Mouse (Mus musculus) intestine, embryonic 15.5 days (tissue): ENCODE measurements around the gene Plin4. TPM values are rescaled to one million over a fixed set of nuclear protein-coding genes. Genes with fewer than 3 reads are reported as not detected.
A peak's percentile ranks its signal among the peaks of the same experiment; 100 is the strongest.

Experiments
- ATAC-seq: fragments of 200-750 bp; cut with Nextera tagmentation; 2 replicates; pipeline ENCODE4 v1.8.0; 2017; ENCODE audit warnings: moderate TSS enrichment, moderate library complexity
- H3K27ac ChIP-seq: fragments of 300-500 bp; sonication (generic); 2 replicates; pipeline ENCODE4 v1.5.1; 2015; ENCODE audit warnings: mild to moderate bottlenecking, inconsistent platforms
- H3K27me3 ChIP-seq: fragments of 300-500 bp; sonication (generic); replicated peaks from 2 replicates; pipeline ENCODE4 v1.6.1; 2015; ENCODE audit warnings: inconsistent platforms
- H3K36me3 ChIP-seq: fragments of 300-500 bp; sonication (generic); 2 replicates; pipeline ENCODE4 v1.6.1; 2015; ENCODE audit warnings: inconsistent platforms
- H3K4me1 ChIP-seq: fragments of 300-500 bp; sonication (generic); replicated peaks from 2 replicates; pipeline ENCODE4 v1.6.1; 2015; ENCODE audit warnings: inconsistent platforms
- H3K4me2 ChIP-seq: fragments of 300-500 bp; sonication (generic); replicated peaks from 2 replicates; pipeline ENCODE4 v1.6.1; 2015; ENCODE audit warnings: mild to moderate bottlenecking, inconsistent platforms
- H3K4me3 ChIP-seq: fragments of 300-500 bp; sonication (generic); replicated peaks from 2 replicates; pipeline ENCODE4 v1.5.1; 2015; ENCODE audit warnings: inconsistent platforms
- H3K9ac ChIP-seq: fragments of 300-500 bp; sonication (generic); 2 replicates; pipeline ENCODE4 v1.6.1; 2015; ENCODE audit warnings: inconsistent platforms
- H3K9me3 ChIP-seq: fragments of 300-500 bp; sonication (generic); 2 replicates; pipeline ENCODE4 v1.6.1; 2016; ENCODE audit warnings: inconsistent platforms
- WGBS: fragments of 180-500 bp; shearing (Covaris S2); methylation state at CpG from one replicate; pipeline ENCODE4 v1.1.7; 2015; 5-methylcytosine and 5-hydroxymethylcytosine counted together
- polyA plus RNA-seq: library from polyadenylated mRNA; unstranded; fragments of >200 nt; fragmentation: Nextera tagmentation; extraction: Ambion mirVana; gene quantifications from 2 replicates; pipeline ENCODE4 v1.2.1, GENCODE M21; 2015

The Plin4 gene
- polyA plus RNA-seq, 1 experiment from 2014 or later: 0.03 TPM

DNA sequence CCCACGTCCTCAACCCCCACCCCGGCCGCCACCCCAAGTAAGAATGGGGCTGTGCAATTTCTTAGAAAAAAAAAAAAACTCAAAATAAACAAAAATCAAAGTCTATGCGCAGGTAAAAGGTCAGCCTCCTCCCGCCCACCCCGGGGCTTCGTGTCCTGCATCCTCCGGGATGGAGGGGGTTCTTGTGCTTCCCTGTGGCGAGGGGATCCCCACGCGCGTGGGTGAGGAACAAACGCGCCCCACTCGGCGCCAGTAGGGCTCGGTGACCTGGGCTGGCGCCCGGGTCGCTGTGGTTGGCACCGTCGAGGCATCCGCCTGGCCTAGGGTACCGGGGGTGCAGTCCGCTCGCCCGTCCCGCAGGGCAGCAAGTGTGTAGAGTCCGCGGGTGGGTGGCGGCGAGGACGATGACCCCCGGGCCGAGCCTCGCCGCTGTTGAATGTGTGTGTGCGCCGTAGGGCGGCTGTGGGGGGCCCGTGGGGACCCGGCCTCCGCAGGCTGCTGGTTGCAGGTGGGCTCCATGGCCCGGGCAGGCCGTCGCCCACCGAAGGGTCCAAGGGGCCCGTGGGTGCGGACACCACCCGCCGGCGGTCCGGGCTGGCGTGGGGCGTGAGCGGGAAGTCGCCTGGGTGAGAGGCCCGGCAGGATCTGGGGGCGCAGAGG lies 14.2 kb upstream of the Plin4 start:
- Histone ChIP-seq H3K9me3 (no peaks in the 10 kb centered on the region), H3K36me3 (no peaks in the 10 kb centered on the region), H3K4me3 (peak overlapping the region; percentile 43), H3K27me3 (peaks cover 56% of the 10 kb centered on the region), H3K4me1 (peaks cover 23% of the 10 kb centered on the region), H3K9ac (peak overlapping the region; percentile 35), H3K4me2 (peak overlapping the region; percentile 93), H3K27ac (no peak overlapping the region)
- WGBS: 31% methylated on average over 59 of the region's 59 CpGs
- 0 out of 2 replicates have a peak, but pooled peaks have one; percentile 4 for ATAC-seq

DNA sequence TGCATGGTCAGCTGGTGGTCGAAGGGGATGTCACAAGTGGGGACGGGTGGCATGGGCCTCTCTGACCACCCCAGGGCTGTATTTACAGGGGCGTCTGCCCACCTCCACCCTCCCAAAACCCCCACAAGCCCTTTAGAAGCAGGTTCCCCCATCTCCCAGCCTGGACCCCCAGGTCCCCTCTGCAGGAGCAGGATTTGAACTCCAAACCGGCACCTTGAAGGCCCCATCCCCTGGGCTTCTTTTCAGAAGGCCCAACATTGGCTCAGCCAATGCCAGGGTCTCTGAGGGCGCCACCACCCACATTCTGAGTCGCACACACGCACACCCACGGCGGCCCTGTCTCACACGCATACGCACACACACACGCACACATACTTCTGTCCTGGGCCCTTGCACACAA lies 13.6 kb upstream of the Plin4 start:
- no peaks in the 10 kb centered on the region for H3K9me3 ChIP-seq
- peaks cover 59% of the 10 kb centered on the region for H3K27me3 ChIP-seq
- WGBS: 92% methylated on average over 12 of the region's 12 CpGs
- no peak overlapping the region for H3K4me3 ChIP-seq
- H3K36me3 ChIP-seq: no peaks in the 10 kb centered on the region
- ATAC-seq: no peak
- H3K4me2 ChIP-seq: no peak overlapping the region
- H3K9ac ChIP-seq: no peak overlapping the region
- peaks cover 23% of the 10 kb centered on the region for H3K4me1 ChIP-seq
- no peak overlapping the region for H3K27ac ChIP-seq

DNA sequence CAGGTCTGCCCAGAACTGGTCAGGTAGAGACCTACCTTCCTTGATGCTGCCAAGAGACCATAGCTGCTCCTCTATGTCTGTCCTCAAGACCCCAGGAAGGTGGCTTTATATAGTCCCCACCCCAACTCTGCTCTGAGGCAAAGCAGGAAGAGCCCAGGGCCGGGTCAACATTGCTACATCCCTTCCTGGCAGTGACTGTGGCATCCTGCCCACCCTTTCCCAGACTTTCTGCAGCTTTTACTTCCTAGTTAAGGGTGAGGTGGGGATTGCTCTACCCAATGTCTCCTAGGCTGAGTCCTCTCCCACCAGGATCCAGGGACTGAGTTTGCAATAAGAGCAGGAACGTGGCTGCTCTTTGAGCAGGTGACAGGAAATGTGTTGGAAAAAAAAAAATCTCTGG lies 12.2 kb upstream of the Plin4 start, which contains the start of gene Lrg1:
Gene Lrg1 (minus strand): TSS at position 176 of the 400 bp plus-strand sequence.
- Histone ChIP-seq H3K36me3 (no peaks in the 10 kb centered on the region), H3K4me3 (peak within 1 kb of the TSS; percentile 23; the same call in 1 of the 2 replicates), H3K9me3 (no peaks in the 10 kb centered on the region), H3K27ac (no peak within 1 kb of the TSS), H3K4me2 (no peak within 1 kb of the TSS; the same call in 1 of the 2 replicates), H3K9ac (no peak within 1 kb of the TSS), H3K27me3 (peaks cover 66% of the 10 kb centered on the region), H3K4me1 (peaks cover 29% of the 10 kb centered on the region)
- WGBS: 64% methylated on average over 2 of the region's 2 CpGs
- ATAC-seq: no peak

DNA sequence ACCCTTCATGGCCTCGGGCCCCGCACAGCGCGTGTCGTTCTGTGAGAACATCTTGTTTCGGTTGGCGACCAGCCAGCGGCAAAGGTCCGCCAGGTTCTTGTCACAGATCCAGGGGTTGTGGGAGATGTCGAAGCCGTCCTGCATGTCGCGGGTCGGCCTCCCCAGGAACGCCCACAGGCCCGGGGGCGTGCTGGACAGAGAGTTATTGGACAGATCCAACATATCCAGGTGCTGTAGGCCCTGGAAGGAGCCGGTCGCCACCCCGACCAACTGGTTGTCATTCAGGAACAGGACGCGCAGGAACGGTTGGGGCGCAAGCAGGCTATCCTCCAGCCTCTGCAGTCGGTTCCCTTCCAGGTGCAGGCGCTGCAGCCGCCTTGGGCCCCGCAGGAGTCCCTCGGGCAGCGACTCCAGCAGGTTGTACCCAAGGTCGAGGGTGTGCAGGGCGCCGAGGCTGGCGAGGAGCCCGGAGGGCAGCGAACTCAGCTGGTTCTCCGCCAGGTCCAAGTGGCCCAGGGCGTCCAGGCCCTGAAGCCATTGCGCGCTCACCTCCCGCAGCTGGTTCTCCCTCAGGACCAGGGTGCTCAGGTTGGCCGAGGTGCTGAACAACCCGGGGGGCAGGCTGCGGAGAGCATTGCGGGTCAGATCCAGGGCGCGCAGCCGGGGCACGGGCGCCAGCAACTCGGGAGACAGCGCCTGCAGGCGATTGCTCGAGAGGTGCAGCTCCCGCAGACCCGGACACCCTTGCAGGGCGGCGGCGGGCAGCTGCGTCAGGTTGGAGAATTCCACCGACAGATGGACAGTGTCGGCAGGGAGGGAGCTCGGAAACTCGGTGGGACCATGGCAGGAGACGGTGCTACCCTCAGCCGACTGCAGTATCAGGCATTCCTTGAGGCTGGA lies 10.6 kb upstream of the Plin4 start:
- H3K36me3 ChIP-seq: no peaks in the 10 kb centered on the region
- H3K9me3 ChIP-seq: no peaks in the 10 kb centered on the region
- H3K4me3 ChIP-seq: peak overlapping the region; percentile 23
- no peak overlapping the region for H3K9ac ChIP-seq
- peaks cover 29% of the 10 kb centered on the region for H3K4me1 ChIP-seq
- WGBS: 5% methylated on average over 66 of the region's 66 CpGs
- H3K4me2 ChIP-seq: peak overlapping the region; percentile 48
- ATAC-seq: no peak
- peaks cover 69% of the 10 kb centered on the region for H3K27me3 ChIP-seq
- H3K27ac ChIP-seq: no peak overlapping the region

DNA sequence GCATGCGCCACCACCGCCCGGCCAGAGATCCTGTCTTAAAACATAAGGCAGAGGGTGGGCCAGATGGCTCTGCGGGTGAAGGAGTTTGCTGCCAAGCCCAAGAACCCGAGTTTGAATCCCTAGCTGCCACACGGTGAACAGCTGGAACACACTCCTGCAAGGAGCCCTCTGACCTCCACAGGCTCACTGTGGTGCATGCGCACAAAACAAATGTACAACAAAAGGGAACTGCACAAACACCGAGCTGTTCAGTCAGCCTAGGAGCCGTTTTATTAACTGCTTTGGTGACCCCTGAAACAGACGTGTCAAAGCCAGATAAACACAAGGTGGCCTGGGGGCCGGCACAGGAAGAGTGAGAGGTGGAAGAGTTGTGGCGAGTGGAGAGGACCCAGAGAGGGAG lies 9.8 kb upstream of the Plin4 start:
- H3K9ac ChIP-seq: no peak overlapping the region
- no peak overlapping the region for H3K4me3 ChIP-seq
- WGBS: 32% methylated on average over 12 of the region's 12 CpGs

DNA sequence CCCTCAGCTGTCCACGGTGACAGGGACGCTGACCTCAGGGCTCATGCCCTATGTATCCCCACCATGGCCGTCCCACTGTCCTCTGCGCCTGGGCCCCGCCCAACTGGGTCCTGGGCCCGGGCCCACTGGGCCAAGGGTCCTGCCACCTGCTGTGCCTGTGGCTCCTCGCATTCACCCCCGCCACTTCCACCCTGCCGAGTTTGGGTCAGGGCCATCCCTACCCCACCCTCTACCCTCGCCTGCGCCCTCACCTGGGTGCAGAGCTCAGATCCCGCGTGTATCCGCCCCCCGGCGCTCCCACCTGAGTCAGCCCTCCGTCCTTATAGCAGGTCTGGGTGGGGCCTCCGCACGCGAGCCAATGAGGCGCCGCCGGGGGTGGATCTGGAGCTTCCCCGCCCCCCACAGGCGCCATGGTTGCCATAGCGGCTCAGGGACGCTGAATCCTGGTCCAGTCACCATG lies 7.7 kb upstream of the Plin4 start, which contains the start of gene Plin5:
Gene Plin5 (minus strand): TSS at position 346 of the 460 bp plus-strand sequence.
- Histone ChIP-seq H3K9me3 (no peaks in the 10 kb centered on the region), H3K27me3 (peaks cover 46% of the 10 kb centered on the region), H3K4me1 (peaks cover 16% of the 10 kb centered on the region), H3K4me3 (peak within 1 kb of the TSS; percentile 32), H3K9ac (peak within 1 kb of the TSS; percentile 40), H3K27ac (no peak within 1 kb of the TSS), H3K4me2 (peak within 1 kb of the TSS; percentile 71), H3K36me3 (no peaks in the 10 kb centered on the region)
- 1% methylated on average over 27 of the region's 27 CpGs for WGBS
- ATAC-seq: peak; percentile 79

More for the DNA sequence above, 9.8 kb upstream of the Plin4 start:
- H3K4me2 ChIP-seq: peak overlapping the region; percentile 48
- H3K27me3 ChIP-seq: peaks cover 65% of the 10 kb centered on the region
- no peaks in the 10 kb centered on the region for H3K36me3 ChIP-seq
- no peaks in the 10 kb centered on the region for H3K9me3 ChIP-seq
- no peak overlapping the region for H3K27ac ChIP-seq
- H3K4me1 ChIP-seq: peaks cover 24% of the 10 kb centered on the region
- no peak for ATAC-seq

DNA sequence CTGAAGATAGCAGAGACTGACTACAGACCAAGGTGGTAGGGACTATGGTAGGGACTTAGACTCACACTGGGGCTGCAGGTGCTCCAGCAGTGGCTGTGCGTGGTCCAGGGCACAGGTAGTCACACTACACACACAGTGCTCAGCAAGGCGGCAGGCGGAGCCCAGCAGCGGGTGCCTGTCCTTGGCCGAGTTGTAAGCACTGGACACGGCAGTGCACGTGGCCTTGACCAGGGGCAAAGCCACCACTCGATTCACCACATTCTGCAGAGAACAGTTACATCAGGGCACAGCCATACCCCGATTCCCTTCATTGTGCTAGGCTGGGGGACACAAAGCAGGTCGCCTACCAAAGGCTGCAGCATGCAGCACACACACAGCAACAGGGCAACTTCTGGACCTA lies 6.6 kb upstream of the Plin4 start:
- 69% methylated on average over 10 of the region's 10 CpGs for WGBS

DNA sequence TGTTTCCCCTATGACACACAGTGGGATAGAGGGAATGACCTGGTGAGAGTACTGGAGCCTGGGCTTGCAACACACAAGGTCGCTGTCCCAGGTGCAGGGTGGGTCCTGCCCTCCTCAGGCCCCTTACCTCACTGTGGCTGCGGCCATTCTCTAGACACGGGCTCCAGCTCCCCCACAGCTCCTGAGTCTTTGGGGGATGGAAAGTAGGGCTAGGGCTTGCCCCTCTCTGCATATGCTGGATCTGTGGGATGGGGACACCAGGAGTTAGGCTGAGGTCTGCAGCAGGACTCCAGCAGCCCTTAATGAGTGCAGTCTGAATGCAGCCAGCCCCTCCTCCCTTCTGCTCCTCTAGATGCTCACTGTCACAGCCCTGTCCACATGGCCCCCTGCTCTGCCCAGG lies 3.1 kb upstream of the Plin4 start:
- 67% methylated on average over 3 of the region's 3 CpGs for WGBS
- H3K4me1 ChIP-seq: peaks cover 6% of the 10 kb centered on the region
- ATAC-seq: no peak
- no peak overlapping the region for H3K27ac ChIP-seq
- H3K4me2 ChIP-seq: no peak overlapping the region
- H3K4me3 ChIP-seq: no peak overlapping the region
- H3K9ac ChIP-seq: no peak overlapping the region
- H3K9me3 ChIP-seq: no peaks in the 10 kb centered on the region
- no peaks in the 10 kb centered on the region for H3K36me3 ChIP-seq
- H3K27me3 ChIP-seq: peaks cover 10% of the 10 kb centered on the region; the same call in 1 of the 2 replicates

More for the DNA sequence above, 6.6 kb upstream of the Plin4 start:
- peaks cover 35% of the 10 kb centered on the region for H3K27me3 ChIP-seq
- no peaks in the 10 kb centered on the region for H3K9me3 ChIP-seq
- no peak overlapping the region for H3K4me2 ChIP-seq
- H3K9ac ChIP-seq: no peak overlapping the region
- no peaks in the 10 kb centered on the region for H3K36me3 ChIP-seq
- no peak for ATAC-seq
- H3K4me3 ChIP-seq: no peak overlapping the region
- H3K4me1 ChIP-seq: peaks cover 16% of the 10 kb centered on the region
- H3K27ac ChIP-seq: no peak overlapping the region

DNA sequence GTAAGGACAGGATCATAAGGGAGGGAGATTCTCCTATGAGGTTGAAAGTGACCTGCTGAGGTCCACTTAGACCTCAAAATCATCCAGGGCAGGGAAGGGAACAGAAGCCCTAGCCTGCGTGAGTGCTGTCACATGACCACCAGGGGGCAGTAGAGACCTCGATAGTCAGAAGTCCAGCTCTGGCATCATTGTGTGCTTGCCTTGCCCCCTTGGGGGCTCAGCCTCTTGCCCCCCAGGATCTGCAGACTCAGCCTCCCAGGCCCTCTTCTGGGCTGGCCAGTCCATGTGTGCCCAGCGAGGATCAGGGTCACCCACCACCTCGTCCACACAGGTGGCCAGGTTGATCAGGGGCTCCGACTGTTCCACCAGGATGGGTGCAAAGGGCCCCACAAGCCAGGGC lies 2.3 kb upstream of the Plin4 start:
- Histone ChIP-seq H3K9ac (no peak overlapping the region), H3K9me3 (no peaks in the 10 kb centered on the region), H3K27ac (no peak overlapping the region), H3K27me3 (peaks cover 4% of the 10 kb centered on the region; the same call in 1 of the 2 replicates), H3K4me1 (no peaks in the 10 kb centered on the region), H3K4me3 (no peak overlapping the region), H3K36me3 (no peaks in the 10 kb centered on the region), H3K4me2 (no peak overlapping the region)
- 55% methylated on average over 5 of the region's 5 CpGs for WGBS
- ATAC-seq: 0 out of 2 replicates have a peak, but pooled peaks have one; percentile 32

DNA sequence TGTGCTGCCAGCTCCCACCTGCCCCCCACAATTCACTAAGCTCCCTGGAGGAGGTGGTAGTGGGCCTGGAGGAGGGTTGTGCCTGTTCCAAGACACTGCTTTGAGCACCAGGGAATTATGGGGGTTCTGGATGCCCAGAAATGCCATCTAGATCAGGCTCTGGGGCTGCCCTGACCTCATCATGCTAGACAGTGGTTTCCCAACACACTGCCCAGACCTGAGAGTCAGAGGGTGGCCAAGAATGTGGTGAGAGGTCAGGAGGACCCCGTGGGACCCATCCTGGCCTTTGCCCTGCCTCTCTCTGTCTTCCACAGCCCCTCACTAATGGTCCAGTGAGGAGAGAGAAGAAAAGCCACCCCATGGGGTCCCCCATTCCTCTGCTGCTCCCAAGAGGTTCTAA lies 1.4 kb upstream of the Plin4 start:
- Histone ChIP-seq H3K4me2 (no peak overlapping the region), H3K9me3 (no peaks in the 10 kb centered on the region), H3K4me3 (no peak overlapping the region), H3K4me1 (no peaks in the 10 kb centered on the region), H3K36me3 (no peaks in the 10 kb centered on the region), H3K27ac (no peak overlapping the region), H3K27me3 (no peaks in the 10 kb centered on the region), H3K9ac (no peak overlapping the region)
- WGBS: 55% methylated on average over 1 of the region's 1 CpGs
- ATAC-seq: no peak

DNA sequence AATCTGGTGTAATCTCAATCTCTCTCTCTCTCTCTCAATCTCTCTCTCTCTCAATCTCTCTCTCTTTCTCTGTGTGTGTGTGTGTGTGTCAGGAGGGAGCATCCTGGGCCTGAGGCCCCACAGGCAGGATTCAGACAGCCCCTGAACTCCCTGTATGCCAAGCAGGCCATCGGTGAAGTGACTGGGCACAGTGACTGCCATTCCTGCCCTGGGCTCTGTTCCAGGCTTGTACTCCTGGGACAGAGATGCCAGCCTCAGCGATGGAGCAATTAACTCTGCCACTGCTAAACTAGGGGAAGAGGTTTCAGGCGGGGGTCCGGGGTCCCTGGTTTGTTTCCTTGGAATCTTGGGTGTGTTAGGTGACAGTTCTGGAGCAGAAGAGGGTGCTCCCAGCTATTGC lies 968 bp upstream of the Plin4 start:
- WGBS: 76% methylated on average over 4 of the region's 4 CpGs
- H3K4me2 ChIP-seq: no peak overlapping the region
- no peaks in the 10 kb centered on the region for H3K36me3 ChIP-seq
- no peaks in the 10 kb centered on the region for H3K9me3 ChIP-seq
- no peak for ATAC-seq
- no peak overlapping the region for H3K27ac ChIP-seq
- H3K4me1 ChIP-seq: no peaks in the 10 kb centered on the region
- no peaks in the 10 kb centered on the region for H3K27me3 ChIP-seq
- no peak overlapping the region for H3K9ac ChIP-seq
- H3K4me3 ChIP-seq: no peak overlapping the region

DNA sequence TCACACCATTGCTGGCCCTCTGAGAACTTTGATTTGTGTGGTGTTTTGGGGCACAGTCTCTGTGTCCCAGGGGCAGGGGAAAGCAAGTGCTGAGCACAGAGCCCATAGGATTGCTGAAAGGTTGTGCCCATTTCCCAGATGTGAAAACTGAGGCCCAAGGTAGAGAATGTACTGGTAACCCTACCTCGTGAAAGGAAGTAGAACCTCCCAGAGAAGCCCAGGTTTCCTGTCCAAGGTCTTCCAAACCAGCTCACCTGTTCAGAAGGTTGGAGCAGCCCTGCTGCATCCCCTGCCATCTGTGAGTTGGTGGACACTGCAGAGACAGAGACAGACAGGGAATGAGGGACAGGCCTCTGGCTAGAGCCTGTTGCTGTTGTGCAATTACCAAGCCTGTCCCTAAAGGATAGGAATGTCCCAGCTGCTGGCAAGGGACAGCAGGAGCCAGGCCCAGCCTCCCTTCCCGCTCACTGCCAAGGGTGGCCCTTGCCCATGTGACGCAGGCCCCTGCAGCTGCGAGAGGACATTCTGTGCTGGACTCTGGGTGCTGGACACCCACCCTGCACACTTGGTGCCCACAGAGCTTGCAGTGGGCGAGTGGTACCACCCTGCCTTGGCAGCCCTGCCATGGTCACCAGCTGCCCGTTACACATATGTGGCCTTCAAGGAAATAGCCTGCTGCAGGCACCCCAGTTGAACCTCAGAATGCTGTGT lies 1.1 kb downstream of the Plin4 start:
- ATAC-seq: no peak
- Histone ChIP-seq H3K36me3 (no peaks in the 10 kb centered on the region), H3K4me1 (no peaks in the 10 kb centered on the region), H3K9me3 (no peaks in the 10 kb centered on the region), H3K9ac (0 out of 2 replicates have a peak overlapping the region, but pooled peaks have one; percentile 5), H3K27me3 (no peaks in the 10 kb centered on the region), H3K4me2 (no peak overlapping the region), H3K27ac (no peak overlapping the region), H3K4me3 (no peak overlapping the region)
- 75% methylated on average over 6 of the region's 6 CpGs for WGBS
